In the genomic region with DNA sequence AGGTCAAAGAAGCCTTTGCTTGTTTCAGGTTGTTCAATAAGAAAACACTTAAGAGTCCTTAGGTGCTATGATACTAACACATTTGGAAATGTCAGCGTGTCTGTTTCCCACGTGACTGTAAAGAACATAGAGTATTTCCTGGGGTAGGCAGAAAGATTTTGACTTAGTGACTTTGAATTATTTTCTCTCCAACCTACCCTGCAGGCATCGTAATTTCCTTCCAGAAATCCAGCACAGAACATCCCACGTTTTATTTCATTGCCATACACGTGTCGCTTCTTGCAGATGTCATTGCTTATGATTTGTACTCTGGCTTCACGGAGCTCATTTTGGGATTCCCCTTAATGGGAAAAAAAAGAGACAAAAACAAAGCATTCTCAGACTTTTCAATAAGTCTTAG, we compare ENCODE assay signal across 27 mouse cellular contexts. TPM values are rescaled to one million over a fixed set of nuclear protein-coding genes. Genes with fewer than 3 reads are reported as not detected.
DNase-seq lines count a peak whose midpoint lies in the region; ATAC-seq and TF ChIP-seq lines count a peak whose summit lies in the region.
"Had no signal": no experiment of that assay in that cellular context is flagged by ENCODE, and none has a peak within 500 bp of the region (broad histone marks: within the 10 kb centered on the region; RNA-seq: fewer than 3 reads in every experiment).

No protein-coding gene starts in this region.

- H3K9ac ChIP-seq in embryonic facial prominence, embryonic 14.5 days (ENCODE audit: low read depth, low read length): no peak overlapping the region
- H3K9ac ChIP-seq in CH12.LX (ENCODE audit: insufficient read depth, low read depth): no peak overlapping the region

- H3K9me3 ChIP-seq in embryonic facial prominence, embryonic 14.5 days (ENCODE audit: control insufficient read depth, low read length): no peaks in the 10 kb centered on the region
- H3K9me3 ChIP-seq in embryonic facial prominence, embryonic 10.5 days: no peaks in the 10 kb centered on the region
- H3K9me3 ChIP-seq in CH12.LX (replicated peaks; ENCODE audit: low read length): no peaks in the 10 kb centered on the region
- H3K9me3 ChIP-seq: G1E had no signal

- 70% methylated on average over 7 of the region's 7 CpGs for WGBS in embryonic facial prominence, embryonic 14.5 days
- 86% methylated on average over 7 of the region's 7 CpGs for WGBS in embryonic facial prominence, embryonic 10.5 days

- no peak overlapping the region for H3K27ac ChIP-seq in embryonic facial prominence, embryonic 14.5 days (replicated peaks; ENCODE audit: low read depth, low read length)
- no peak overlapping the region for H3K27ac ChIP-seq in embryonic facial prominence, embryonic 10.5 days (replicated peaks)
- H3K27ac ChIP-seq in CH12.LX (ENCODE audit: insufficient read depth, low read depth): no peak overlapping the region

- TF ChIP-seq CTCF in CH12.LX (conservative IDR thresholded peaks at IDR 0.05 in 1 of 2, IDR thresholded peaks at IDR 0.05 in 1 of 2; ENCODE audit: low read depth in 2 of 2, low read length in 2 of 2): no peak

- no peak for TF ChIP-seq RAD21 in CH12.LX (IDR thresholded peaks at IDR 0.05; ENCODE audit: low read depth, low read length)

- H3K4me1 ChIP-seq in embryonic facial prominence, embryonic 14.5 days (ENCODE audit: control insufficient read depth, insufficient read depth, low read length): no peaks in the 10 kb centered on the region
- H3K4me1 ChIP-seq in embryonic facial prominence, embryonic 10.5 days: no peaks in the 10 kb centered on the region
- H3K4me1 ChIP-seq in CH12.LX (ENCODE audit: control insufficient read depth in 1 of 2, insufficient read depth in 2 of 2): no peaks in the 10 kb centered on the region

- H3K27me3 ChIP-seq in embryonic facial prominence, embryonic 14.5 days (replicated peaks; ENCODE audit: control insufficient read depth, insufficient read depth, low read length): no peaks in the 10 kb centered on the region
- H3K27me3 ChIP-seq in embryonic facial prominence, embryonic 10.5 days (replicated peaks; ENCODE audit: low read depth, poor library complexity, severe bottlenecking): no peaks in the 10 kb centered on the region
- H3K27me3 ChIP-seq in CH12.LX (replicated peaks): no peaks in the 10 kb centered on the region

- H3K4me2 ChIP-seq in embryonic facial prominence, embryonic 14.5 days (ENCODE audit: low read depth, low read length): no peak overlapping the region
- H3K4me2 ChIP-seq in CH12.LX (ENCODE audit: insufficient read depth, low read depth, poor library complexity, severe bottlenecking): peak overlapping the region; percentile 44; the same call in 1 of the 2 replicates

- in situ Hi-C loops in CH12.LX (cut with MboI; ENCODE audit: low pct_ligation_motif_present, low pct_unique_long_range_greater_than_20kb, low sequenced_read_pairs): loop anchor here (25.0 kb wide), 1 partner anchor 227 kb away; the partner anchor contains the start of gene Gnrhr

- dilution Hi-C loops in CH12.LX (cut with MboI; ENCODE audit: extremely low pct_ligation_motif_present, extremely low pct_unique_long_range_greater_than_20kb, low sequenced_read_pairs): no loop called here

- no peak for TF ChIP-seq POLR2A in CH12.LX (IDR thresholded peaks at IDR 0.05; ENCODE audit: low read depth, low read length)

- H3K79me2 ChIP-seq in CH12.LX (replicated peaks; ENCODE audit: control insufficient read depth, extremely low read depth, insufficient read depth, poor library complexity, severe bottlenecking): no peaks in the 10 kb centered on the region

- no peak for ATAC-seq in embryonic facial prominence, embryonic 14.5 days (ENCODE audit: low read depth)
- ATAC-seq: activated CD4-positive, CD25-positive, alpha-beta regulatory T cell, adult 4 months; CD4-positive, CD25-positive, alpha-beta regulatory T cell, adult 4 months; Patski had no signal

- no peaks in the 10 kb centered on the region for H3K36me3 ChIP-seq in embryonic facial prominence, embryonic 14.5 days (ENCODE audit: control insufficient read depth, insufficient read depth, low read length)
- H3K36me3 ChIP-seq in embryonic facial prominence, embryonic 10.5 days (replicated peaks): no peaks in the 10 kb centered on the region
- no peaks in the 10 kb centered on the region for H3K36me3 ChIP-seq in CH12.LX (replicated peaks in 1 of 2; ENCODE audit: control insufficient read depth in 1 of 2, insufficient read depth in 1 of 2, low read length in 1 of 2)
- H3K36me3 ChIP-seq: G1E had no signal

- no peak overlapping the region for H3K4me3 ChIP-seq in embryonic facial prominence, embryonic 14.5 days (ENCODE audit: low read depth, low read length)
- no peak overlapping the region for H3K4me3 ChIP-seq in embryonic facial prominence, embryonic 10.5 days
- no peak overlapping the region for H3K4me3 ChIP-seq in CH12.LX (replicated peaks in 1 of 3; ENCODE audit: low read depth in 2 of 3, low read length in 2 of 3, poor library complexity in 1 of 3)

- no peak for TF ChIP-seq EP300 in CH12.LX (IDR thresholded peaks at IDR 0.05; ENCODE audit: low read length)

- DNase-seq in embryonic facial prominence, embryonic 14.5 days (ENCODE audit: low spot score): peak; percentile 5
- DNase-seq in embryonic facial prominence, embryonic 10.5 days (ENCODE audit: low spot score): no peak
- DNase-seq in CH12.LX (ENCODE audit: extremely low read depth): no peak
- DNase-seq in fat pad, adult 2 months (ENCODE audit: extremely low read depth, low read depth, low spot score): peak; percentile 80
- DNase-seq in gonadal fat pad, adult 2 months (ENCODE audit: low read depth): peak; percentile 61
- no peak for DNase-seq in cerebellum, adult 11 months
- DNase-seq in right cerebral cortex, adult 18-20 months: no peak
- no peak for DNase-seq in lung, adult 18-20 months
- DNase-seq: adrenal gland, adult 2 months; adrenal gland, adult 8-10 months; adrenal gland, postnatal 10 days; adrenal gland, postnatal 14 days; adrenal gland, postnatal 25 days; adrenal gland, postnatal 36 days; B cell, adult 2 months; cerebellum, adult 11-12 months; cerebellum, adult 18-20 months; cerebellum, adult 2 months had no signal

TF ChIP-seq in CH12.LX, 34 proteins besides CTCF, POLR2A, EP300 and RAD21:
- TF ChIP-seq KAT2A (IDR thresholded peaks at IDR 0.05; ENCODE audit: insufficient replicate concordance, low read length): no peak
- TF ChIP-seq ZNF384 (IDR thresholded peaks at IDR 0.05; ENCODE audit: low read depth, low read length): no peak
- TF ChIP-seq MAX (IDR thresholded peaks at IDR 0.05; ENCODE audit: low read length): 0 out of 2 replicates have a peak, but pooled peaks have one; percentile 31
- no peak for TF ChIP-seq POLR2AphosphoS2 (IDR thresholded peaks at IDR 0.05; ENCODE audit: low read depth, low read length)
- no peak for TF ChIP-seq SMC3 (IDR thresholded peaks at IDR 0.05; ENCODE audit: low read depth, low read length)
- no peak for TF ChIP-seq E2F4 (IDR thresholded peaks at IDR 0.05; ENCODE audit: insufficient replicate concordance, low read depth, low read length)
- peak; percentile 27; the same call in 1 of the 2 replicates for TF ChIP-seq BHLHE40 (IDR thresholded peaks at IDR 0.05; ENCODE audit: low read depth, low read length)

RNA-seq across cellular contexts. Expression of gene Tmprss11d, which starts 41.1 kb away (rescaled TPM):
- 0.87 and 1.5 TPM in 2 replicates for polyA plus RNA-seq in embryonic facial prominence, embryonic 14.5 days (2014; fragmentation: Nextera tagmentation; extraction: Ambion mirVana)
- 0.10 and 0.15 TPM in 2 replicates for polyA plus RNA-seq in embryonic facial prominence, embryonic 10.5 days (2016; fragmentation: Nextera tagmentation; extraction: Ambion mirVana)
- not detected in 2 replicates for total RNA-seq in CH12.LX (2012; rRNA removed)
- 0.08 TPM in 1 of 2 replicates, not detected in the other for total RNA-seq in CH12.LX (2014; rRNA removed)
- not detected in 2 replicates for polyA plus RNA-seq in CH12.LX (2012; ENCODE audit: insufficient read length, low read depth)
- polyA plus RNA-seq in gonadal fat pad, adult 2 months (2012; rRNA removed): not detected in 2 replicates
- total RNA-seq: adrenal gland, adult 18-20 months; adrenal gland, adult 2 months; adrenal gland, adult 8-10 months; adrenal gland, postnatal 10 days; adrenal gland, postnatal 14 days; adrenal gland, postnatal 25 days; adrenal gland, postnatal 36 days; adrenal gland, postnatal 4 days; MEL had no signal
- polyA plus RNA-seq: adrenal gland, adult 2 months; brain, embryonic 14.5 days; C2C12; CD4-positive, CD25-positive, alpha-beta regulatory T cell, adult 4 months; G1E; Patski had no signal

RNA-seq across cellular contexts. Expression of gene Tmprss11a, which starts 54.5 kb away (rescaled TPM):
- 1.0 and 2.2 TPM in 2 replicates for polyA plus RNA-seq in embryonic facial prominence, embryonic 14.5 days (2014; fragmentation: Nextera tagmentation; extraction: Ambion mirVana)
- not detected in 2 replicates for polyA plus RNA-seq in embryonic facial prominence, embryonic 10.5 days (2016; fragmentation: Nextera tagmentation; extraction: Ambion mirVana)
- total RNA-seq in CH12.LX (2012; rRNA removed) (not detected in 2 replicates), CH12.LX (2014; rRNA removed) (not detected in 2 replicates)
- polyA plus RNA-seq in CH12.LX (2012; ENCODE audit: insufficient read length, low read depth): not detected in 2 replicates
- not detected in 2 replicates for polyA plus RNA-seq in gonadal fat pad, adult 2 months (2012; rRNA removed)
- total RNA-seq: adrenal gland, adult 18-20 months; adrenal gland, adult 2 months; adrenal gland, adult 8-10 months; adrenal gland, postnatal 10 days; adrenal gland, postnatal 14 days; adrenal gland, postnatal 25 days; adrenal gland, postnatal 36 days; adrenal gland, postnatal 4 days; MEL had no signal
- polyA plus RNA-seq: adrenal gland, adult 2 months; C2C12; CD4-positive, CD25-positive, alpha-beta regulatory T cell, adult 4 months; G1E; Patski had no signal

Comparison
In these comparisons a context has a peak if more than half of its experiments do, and no peak if none do; other contexts are left out.
1. DNase-seq: peak in embryonic facial prominence, embryonic 14.5 days (single experiment), fat pad, adult 2 months (single experiment) and gonadal fat pad, adult 2 months (single experiment); none in embryonic facial prominence, embryonic 10.5 days (single experiment), CH12.LX (single experiment), cerebellum, adult 11 months (single experiment), right cerebral cortex, adult 18-20 months (single experiment) and lung, adult 18-20 months (0 of 2).